Mouse (Mus musculus): ENCODE measurements around the gene H6pd. TPM values are rescaled to one million over a fixed set of nuclear protein-coding genes. Genes with fewer than 3 reads are reported as not detected.
A peak's percentile ranks its signal among the peaks of the same experiment; 100 is the strongest.

Gene H6pd
- total and polyA plus RNA-seq, 2 experiments from 2014 or later = 3.2 to 12.6 TPM

DNA sequence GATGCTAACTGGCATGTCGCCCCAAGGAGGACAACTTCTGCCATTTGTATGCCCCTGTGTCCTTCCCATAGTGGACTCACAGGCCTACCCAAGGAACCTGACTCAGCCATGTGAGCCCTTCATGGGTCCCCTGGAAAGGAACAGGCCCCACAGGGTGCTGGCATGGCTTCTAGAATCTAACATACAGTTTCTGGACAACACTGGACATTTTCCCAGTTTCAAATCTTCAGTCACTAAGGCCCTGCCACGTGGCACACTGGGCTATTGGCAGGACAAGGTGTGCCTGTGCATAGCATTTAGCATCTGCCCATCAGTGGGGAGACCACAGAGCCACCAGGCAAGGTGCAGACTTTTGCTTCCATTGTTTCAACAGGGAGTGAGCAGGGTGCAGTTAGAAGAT lies 30.0 kb downstream of the H6pd start:
- ATAC-seq (ENCODE audit: low FRiP score) (no peak), DNase-seq (ENCODE audit: low spot score) (no peak)
- H3K4me3 ChIP-seq (ENCODE audit: low read depth, low read length) = no peak overlapping the region
- H3K36me3 ChIP-seq (ENCODE audit: insufficient read depth, low read length) = peaks cover 9% of the 10 kb centered on the region
- no peaks in the 10 kb centered on the region for H3K9me3 ChIP-seq (ENCODE audit: low read length)
- H3K4me1 ChIP-seq (ENCODE audit: insufficient read depth, low read length) = 0 out of 2 replicates have a peak, but pooled peaks cover 6% of the 10 kb centered on the region
- H3K9ac ChIP-seq (replicated peaks; ENCODE audit: low read length, poor library complexity, severe bottlenecking) = no peak overlapping the region
- H3K4me2 ChIP-seq (ENCODE audit: low read depth, low read length, poor library complexity, severe bottlenecking) = no peak overlapping the region
- no peak overlapping the region for H3K27ac ChIP-seq (ENCODE audit: low read depth, low read length)
- H3K27me3 ChIP-seq (ENCODE audit: insufficient read depth, low read length) = no peaks in the 10 kb centered on the region
- WGBS = 71% methylated on average over 2 of the region's 2 CpGs
- no peak for TF ChIP-seq CTCF (IDR thresholded peaks at IDR 0.05)

DNA sequence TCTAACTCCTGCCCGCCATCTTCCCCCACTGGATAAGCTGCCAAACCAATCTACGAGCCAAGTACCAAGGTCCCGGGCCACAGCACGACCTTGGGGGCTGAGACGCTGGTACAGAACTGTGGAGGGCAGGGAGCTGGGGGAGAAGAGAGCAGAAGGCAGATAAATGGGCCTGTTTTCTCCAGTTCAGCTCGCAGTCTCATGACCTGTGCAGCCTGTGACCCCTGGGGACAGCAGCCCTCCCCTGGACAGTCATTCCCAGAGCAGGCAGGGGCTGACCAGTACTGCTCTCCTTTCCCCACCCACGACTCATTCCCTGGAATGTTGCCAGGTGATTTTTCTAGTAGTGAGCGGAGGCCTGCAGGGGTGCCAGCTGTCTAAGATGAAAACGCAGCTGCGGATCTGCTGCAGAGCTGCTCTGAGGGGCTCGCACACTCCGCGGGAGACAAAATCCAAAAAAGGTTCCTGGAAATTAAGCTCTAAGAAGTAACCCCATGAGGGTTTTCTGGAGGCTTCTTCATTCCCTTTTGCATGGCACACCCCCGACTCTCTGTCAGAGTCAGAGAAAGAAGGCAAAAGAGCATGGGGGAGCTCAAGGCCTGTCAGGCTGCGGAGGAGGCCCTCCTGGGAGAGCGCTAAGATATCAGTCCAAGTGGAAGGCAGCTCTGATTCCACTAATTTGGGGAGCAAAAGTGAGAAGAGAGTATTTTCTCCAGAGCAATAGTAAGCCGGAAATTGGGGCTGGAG lies 30.9 kb downstream of the H6pd start:
- ATAC-seq (ENCODE audit: low FRiP score) = no peak
- no peak for TF ChIP-seq CTCF (IDR thresholded peaks at IDR 0.05)

DNA sequence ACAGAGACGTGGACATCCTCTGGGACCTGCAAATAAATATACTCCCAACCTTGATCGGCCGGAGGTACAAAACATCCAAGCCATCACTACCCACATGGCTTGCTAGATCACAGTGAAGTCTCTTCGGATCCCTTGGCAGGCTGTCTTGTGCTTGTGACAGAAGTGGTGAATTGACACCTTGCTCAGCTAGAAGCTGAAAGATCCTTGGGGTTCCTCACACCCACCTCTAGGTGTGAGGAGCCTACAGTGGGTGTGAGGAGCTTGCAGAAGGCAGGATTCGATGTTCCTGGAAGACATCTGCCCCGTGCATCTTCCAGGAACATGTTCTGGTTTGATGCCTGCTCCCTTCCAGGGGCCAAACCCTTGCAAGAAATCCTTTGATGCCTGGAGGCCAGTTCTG lies 31.6 kb downstream of the H6pd start:
- Histone ChIP-seq H3K9me3 (ENCODE audit: low read length) (no peaks in the 10 kb centered on the region), H3K36me3 (ENCODE audit: insufficient read depth, low read length) (peaks cover 6% of the 10 kb centered on the region), H3K9ac (replicated peaks; ENCODE audit: low read length, poor library complexity, severe bottlenecking) (no peak overlapping the region), H3K4me2 (ENCODE audit: low read depth, low read length, poor library complexity, severe bottlenecking) (no peak overlapping the region), H3K27me3 (ENCODE audit: insufficient read depth, low read length) (no peaks in the 10 kb centered on the region), H3K4me1 (ENCODE audit: insufficient read depth, low read length) (0 out of 2 replicates have a peak, but pooled peaks cover 6% of the 10 kb centered on the region), H3K4me3 (ENCODE audit: low read depth, low read length) (no peak overlapping the region), H3K27ac (ENCODE audit: low read depth, low read length) (no peak overlapping the region)
- DNase-seq (ENCODE audit: low spot score) (no peak), ATAC-seq (ENCODE audit: low FRiP score) (no peak)
- no peak for TF ChIP-seq CTCF (IDR thresholded peaks at IDR 0.05)
- 82% methylated on average over 6 of the region's 6 CpGs for WGBS

More for the DNA sequence above, 30.9 kb downstream of the H6pd start:
- Histone ChIP-seq H3K4me2 (ENCODE audit: low read depth, low read length, poor library complexity, severe bottlenecking) (no peak overlapping the region), H3K9ac (replicated peaks; ENCODE audit: low read length, poor library complexity, severe bottlenecking) (no peak overlapping the region), H3K4me3 (ENCODE audit: low read depth, low read length) (no peak overlapping the region), H3K4me1 (ENCODE audit: insufficient read depth, low read length) (0 out of 2 replicates have a peak, but pooled peaks cover 6% of the 10 kb centered on the region), H3K27me3 (ENCODE audit: insufficient read depth, low read length) (no peaks in the 10 kb centered on the region), H3K9me3 (ENCODE audit: low read length) (no peaks in the 10 kb centered on the region), H3K36me3 (ENCODE audit: insufficient read depth, low read length) (peaks cover 9% of the 10 kb centered on the region), H3K27ac (ENCODE audit: low read depth, low read length) (0 out of 2 replicates have a peak overlapping the region, but pooled peaks have one; percentile 38)
- peak; percentile 77 for DNase-seq (ENCODE audit: low spot score)
- 58% methylated on average over 17 of the region's 17 CpGs for WGBS

DNA sequence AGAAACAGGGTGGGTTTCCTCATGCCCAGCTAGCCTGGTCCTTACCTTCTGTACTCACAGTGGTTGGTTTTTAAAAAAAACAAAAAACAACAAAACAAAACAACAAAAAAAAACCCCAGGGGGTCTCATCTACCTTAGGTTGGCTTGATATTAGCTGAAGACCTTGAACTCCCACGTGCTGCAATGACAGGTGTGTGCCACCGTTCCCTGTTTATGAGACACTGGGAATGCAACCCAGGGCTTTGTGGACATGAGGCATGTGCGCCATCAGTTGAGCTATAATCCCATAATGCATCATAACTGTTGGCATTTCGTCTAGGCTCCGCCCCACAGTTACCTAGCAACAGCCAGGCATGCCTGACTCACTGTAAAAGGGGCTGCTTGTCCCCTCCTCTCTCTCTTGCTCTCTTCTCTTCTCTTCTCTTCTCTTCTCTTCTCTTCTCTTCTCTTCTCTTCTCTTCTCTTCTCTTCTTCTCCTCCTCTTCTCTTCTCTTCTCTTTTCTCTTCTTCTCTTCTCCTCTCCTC lies 33.0 kb downstream of the H6pd start:
- no peak overlapping the region for H3K27ac ChIP-seq (ENCODE audit: low read depth, low read length)
- H3K9ac ChIP-seq (replicated peaks; ENCODE audit: low read length, poor library complexity, severe bottlenecking) = no peak overlapping the region
- 0 out of 2 replicates have a peak, but pooled peaks cover 6% of the 10 kb centered on the region for H3K4me1 ChIP-seq (ENCODE audit: insufficient read depth, low read length)
- no peaks in the 10 kb centered on the region for H3K27me3 ChIP-seq (ENCODE audit: insufficient read depth, low read length)
- no peak for TF ChIP-seq CTCF (IDR thresholded peaks at IDR 0.05)
- WGBS = 71% methylated on average over 5 of the region's 5 CpGs
- H3K4me3 ChIP-seq (ENCODE audit: low read depth, low read length) = no peak overlapping the region
- no peaks in the 10 kb centered on the region for H3K9me3 ChIP-seq (ENCODE audit: low read length)
- DNase-seq (ENCODE audit: low spot score) = no peak
- H3K4me2 ChIP-seq (ENCODE audit: low read depth, low read length, poor library complexity, severe bottlenecking) = no peak overlapping the region
- H3K36me3 ChIP-seq (ENCODE audit: insufficient read depth, low read length) = no peaks in the 10 kb centered on the region
- ATAC-seq (ENCODE audit: low FRiP score) = no peak

DNA sequence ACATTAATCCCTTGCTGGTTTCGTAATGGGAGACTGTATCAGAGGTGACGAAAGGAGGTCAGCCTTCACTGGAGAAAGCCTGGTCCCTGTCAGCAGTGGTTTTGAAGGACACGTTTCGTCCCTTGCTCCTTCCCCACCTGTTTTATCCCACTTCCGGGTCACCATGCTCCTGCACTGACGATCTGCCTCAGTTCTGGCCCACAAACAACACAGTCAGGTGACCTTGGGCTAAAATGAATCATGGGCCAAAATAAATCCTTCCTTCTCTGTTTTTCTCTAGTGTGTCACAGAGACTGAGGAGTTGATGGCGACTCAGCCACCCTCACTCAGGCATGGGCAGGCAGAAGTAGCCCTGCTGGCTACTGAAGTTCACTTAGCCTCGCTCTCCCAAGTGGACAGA lies 33.5 kb downstream of the H6pd start:
- DNase-seq (ENCODE audit: low spot score) = no peak
- Histone ChIP-seq H3K4me1 (ENCODE audit: insufficient read depth, low read length) (0 out of 2 replicates have a peak, but pooled peaks cover 6% of the 10 kb centered on the region), H3K36me3 (ENCODE audit: insufficient read depth, low read length) (no peaks in the 10 kb centered on the region), H3K9me3 (ENCODE audit: low read length) (no peaks in the 10 kb centered on the region), H3K9ac (replicated peaks; ENCODE audit: low read length, poor library complexity, severe bottlenecking) (no peak overlapping the region), H3K4me2 (ENCODE audit: low read depth, low read length, poor library complexity, severe bottlenecking) (no peak overlapping the region), H3K4me3 (ENCODE audit: low read depth, low read length) (no peak overlapping the region), H3K27me3 (ENCODE audit: insufficient read depth, low read length) (no peaks in the 10 kb centered on the region), H3K27ac (ENCODE audit: low read depth, low read length) (no peak overlapping the region)
- TF ChIP-seq CTCF (IDR thresholded peaks at IDR 0.05) = no peak
- WGBS = 82% methylated on average over 8 of the region's 8 CpGs
- ATAC-seq (ENCODE audit: low FRiP score) = no peak

DNA sequence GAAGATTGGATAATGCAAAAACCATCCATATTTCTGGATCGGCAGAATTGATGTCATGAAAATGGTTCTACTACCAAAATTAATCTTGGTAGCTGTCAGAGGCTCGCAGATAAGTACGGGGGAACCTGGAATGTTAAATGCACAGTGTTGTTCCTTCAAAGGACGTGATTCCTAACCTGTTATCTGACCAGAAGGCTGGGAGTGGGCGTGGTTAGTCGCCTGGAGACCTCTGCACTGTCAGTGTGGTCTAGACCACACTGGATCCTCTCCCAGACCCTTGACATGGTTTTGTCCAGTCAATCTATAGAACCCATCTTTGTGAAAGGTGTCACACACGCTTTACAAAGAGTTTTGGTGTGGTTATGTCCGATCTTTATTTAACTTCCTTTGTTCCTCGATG lies 37.4 kb downstream of the H6pd start:
- WGBS = 80% methylated on average over 9 of the region's 9 CpGs
- Histone ChIP-seq H3K27ac (ENCODE audit: low read depth, low read length) (no peak overlapping the region), H3K4me2 (ENCODE audit: low read depth, low read length, poor library complexity, severe bottlenecking) (no peak overlapping the region), H3K27me3 (ENCODE audit: insufficient read depth, low read length) (no peaks in the 10 kb centered on the region), H3K9me3 (ENCODE audit: low read length) (no peaks in the 10 kb centered on the region), H3K9ac (replicated peaks; ENCODE audit: low read length, poor library complexity, severe bottlenecking) (no peak overlapping the region), H3K4me3 (ENCODE audit: low read depth, low read length) (no peak overlapping the region), H3K4me1 (ENCODE audit: insufficient read depth, low read length) (no peaks in the 10 kb centered on the region), H3K36me3 (ENCODE audit: insufficient read depth, low read length) (no peaks in the 10 kb centered on the region)
- ATAC-seq (ENCODE audit: low FRiP score) (no peak), DNase-seq (ENCODE audit: low spot score) (no peak)
- TF ChIP-seq CTCF (IDR thresholded peaks at IDR 0.05) = no peak
